Mouse (Mus musculus): ENCODE results near the gene Glmp.
"Not testable (repeated sequence)": the region's sequence is repeated elsewhere in the genome, so short reads cannot be mapped to it uniquely, and the experiment has no call there.

The Glmp gene

GRCm38 (mm10) chr3:88336058-88337013 lies 11.5 kb downstream of the Glmp start, which contains the start of the genes Tmem79 and Smg5:
Tmem79 (minus strand) TSS chr3:88336148.
Smg5 (plus strand) TSS chr3:88336260.
- DNase-seq: peak; percentile 97

- DNase-seq: no peak
Observed at GRCm38 (mm10) chr3:88337367-88338020, 12.7 kb downstream of the Glmp start.

- no peak for DNase-seq
Observed at GRCm38 (mm10) chr3:88338316-88338715, 13.5 kb downstream of the Glmp start.

GRCm38 (mm10) chr3:88339006-88339405 lies 14.2 kb downstream of the Glmp start:
- DNase-seq: no peak

- no peak for DNase-seq
Observed at GRCm38 (mm10) chr3:88350732-88351131, 25.9 kb downstream of the Glmp start.

GRCm38 (mm10) chr3:88352907-88353306 lies 28.1 kb downstream of the Glmp start:
- no peak for DNase-seq

GRCm38 (mm10) chr3:88354396-88355165 lies 29.8 kb downstream of the Glmp start:
- no peak for DNase-seq

- no peak for DNase-seq
Observed at GRCm38 (mm10) chr3:88359584-88359983, 34.8 kb downstream of the Glmp start.

- DNase-seq: no peak
Observed at GRCm38 (mm10) chr3:88359989-88360388, 35.2 kb downstream of the Glmp start.

- DNase-seq: no peak
Observed at GRCm38 (mm10) chr3:88361096-88361495, 36.3 kb downstream of the Glmp start.

- DNase-seq: no peak
Observed at GRCm38 (mm10) chr3:88361612-88362313, 36.9 kb downstream of the Glmp start.

GRCm38 (mm10) chr3:88363700-88364099 lies 38.9 kb downstream of the Glmp start:
- DNase-seq: no peak

- DNase-seq: peak; percentile 81
Observed at GRCm38 (mm10) chr3:88364337-88364736, 39.5 kb downstream of the Glmp start, which contains the start of gene Paqr6. Paqr6 (plus strand) TSS chr3:88364584.

DNA sequence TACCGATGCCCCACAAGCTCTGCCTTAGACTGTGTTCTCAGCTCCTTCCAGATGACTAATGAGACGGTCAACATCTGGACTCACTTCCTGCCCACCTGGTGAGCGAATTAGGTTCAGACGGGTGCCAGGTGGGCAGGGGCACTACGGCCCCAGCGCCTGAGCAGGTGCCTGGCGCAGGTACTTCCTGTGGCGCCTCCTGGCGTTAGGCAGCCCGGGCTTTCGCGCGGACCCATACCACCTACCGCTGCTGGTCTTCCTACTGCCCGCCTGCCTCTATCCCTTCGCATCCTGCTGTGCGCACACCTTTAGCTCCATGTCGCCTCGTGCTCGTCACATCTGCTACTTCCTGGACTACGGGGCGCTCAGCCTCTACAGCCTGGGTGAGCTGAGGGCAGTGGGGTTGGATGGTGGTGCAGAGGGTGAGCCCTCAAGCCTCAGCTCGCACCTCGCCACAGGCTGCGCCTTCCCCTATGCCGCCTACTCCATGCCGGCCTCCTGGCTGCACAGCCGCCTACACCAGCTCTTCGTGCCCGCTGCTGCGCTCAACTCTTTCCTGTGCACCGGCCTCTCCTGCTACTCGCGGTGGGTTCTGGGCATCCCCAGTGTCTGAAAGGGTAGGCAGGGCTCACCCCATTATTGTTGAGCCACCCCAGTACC lies 41.0 kb downstream of the Glmp start:
- no peak for DNase-seq

DNA sequence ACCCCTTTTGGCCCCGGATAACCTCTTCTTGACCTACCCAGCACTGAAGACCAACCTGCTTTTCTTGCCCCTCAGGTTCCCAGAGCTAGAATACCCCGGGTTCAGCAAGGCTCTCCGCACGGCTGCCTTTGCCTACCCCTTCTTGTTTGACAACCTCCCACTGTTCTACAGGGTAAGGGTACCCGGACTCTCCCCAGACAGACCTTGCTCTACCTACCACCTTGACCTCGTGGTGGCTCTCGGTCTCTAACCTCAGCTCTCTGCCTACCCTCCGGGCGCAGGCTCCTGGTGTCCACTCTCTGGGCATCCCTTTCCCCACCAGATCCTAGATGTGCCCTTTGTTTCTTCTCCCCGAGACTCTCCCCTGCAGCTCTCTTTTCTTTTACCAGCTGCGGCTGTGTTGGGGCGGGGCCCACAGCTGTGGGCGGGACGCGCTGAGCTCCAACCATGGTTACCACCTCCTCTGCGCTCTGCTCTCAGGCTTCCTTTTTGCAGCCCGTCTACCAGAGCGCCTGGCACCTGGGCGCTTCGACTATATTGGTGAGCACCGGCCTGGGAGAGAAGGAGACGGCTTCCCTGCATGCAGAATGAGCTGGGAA lies 42.1 kb downstream of the Glmp start:
- peak; percentile 55 for DNase-seq

- not testable (repeated sequence) for DNase-seq
Observed at GRCm38 (mm10) chr3:88367517-88367916, 42.7 kb downstream of the Glmp start.

GRCm38 (mm10) chr3:88368511-88368910 lies 43.7 kb downstream of the Glmp start:
- DNase-seq: not testable (repeated sequence)

GRCm38 (mm10) chr3:88372643-88373042 lies 47.8 kb downstream of the Glmp start, which contains the start of gene Bglap3:
Bglap3 (minus strand) TSS chr3:88372743.
- DNase-seq: not testable (repeated sequence)

GRCm38 (mm10) chr3:88375750-88376626 lies 51.2 kb downstream of the Glmp start:
- peak; percentile 43 for DNase-seq

- not testable (repeated sequence) for DNase-seq
Observed at GRCm38 (mm10) chr3:88376644-88377043, 51.8 kb downstream of the Glmp start.
